Mouse (Mus musculus) left cerebral cortex, postnatal 25 days (tissue): Measurements from ENCODE around the gene Ifitm5. TPM values are rescaled to one million over a fixed set of nuclear protein-coding genes. Genes with fewer than 3 reads are reported as not detected.

Source experiments
- DNase-seq, 2 experiments: peaks; one replicate each; pipeline ENCODE4 v3.0.0; 2022; ENCODE audit warnings: low spot score in 2 of 2, mixed read lengths in 1 of 2
- intact Hi-C: fragments of 180-260 bp; cut with DNase I; formaldehyde crosslinking; loops from one replicate; pipeline ENCODE4 v1.15.1; 2025
- total RNA-seq, 2 experiments: library from RNA; stranded (reverse); gene quantifications; 2 replicates each; pipeline ENCODE4 v1.2.3; 2021

Ifitm5 gene
- total RNA-seq, 2 experiments from 2014 or later, result not detected

- no peak for DNase-seq
- intact Hi-C loops, result no loop called here
Measured at GRCm38 (mm10) chr7:140967862-140968591, 17.9 kb upstream of the Ifitm5 start.

- DNase-seq, result no peak
- intact Hi-C loops, result no loop called here
Measured at GRCm38 (mm10) chr7:140966921-140967320, 16.8 kb upstream of the Ifitm5 start, which contains the start of gene Ifitm1. Ifitm1 (plus strand) TSS chr7:140967221.

DNA sequence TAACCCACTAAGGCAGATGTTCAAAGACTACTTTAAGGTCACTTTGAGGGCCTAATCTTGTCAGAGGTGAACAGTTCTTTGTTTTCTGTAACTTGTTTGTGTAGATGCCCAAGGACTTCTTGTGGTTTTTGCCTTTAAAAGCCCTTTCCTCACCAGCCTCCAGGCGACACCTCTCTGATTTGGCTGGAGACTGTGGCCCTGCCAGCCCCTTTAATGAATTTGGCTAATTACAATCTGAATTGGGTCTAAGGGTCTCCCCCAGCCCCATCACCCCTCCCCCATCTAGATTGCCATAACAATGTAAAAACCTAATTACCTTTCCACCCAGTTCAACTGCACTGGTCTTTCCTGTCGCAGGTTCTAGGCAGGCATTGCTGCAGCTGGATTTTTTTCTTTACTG, 12.6 kb upstream of the Ifitm5 start:
- intact Hi-C loops, result no loop called here
- no peak for DNase-seq

DNA sequence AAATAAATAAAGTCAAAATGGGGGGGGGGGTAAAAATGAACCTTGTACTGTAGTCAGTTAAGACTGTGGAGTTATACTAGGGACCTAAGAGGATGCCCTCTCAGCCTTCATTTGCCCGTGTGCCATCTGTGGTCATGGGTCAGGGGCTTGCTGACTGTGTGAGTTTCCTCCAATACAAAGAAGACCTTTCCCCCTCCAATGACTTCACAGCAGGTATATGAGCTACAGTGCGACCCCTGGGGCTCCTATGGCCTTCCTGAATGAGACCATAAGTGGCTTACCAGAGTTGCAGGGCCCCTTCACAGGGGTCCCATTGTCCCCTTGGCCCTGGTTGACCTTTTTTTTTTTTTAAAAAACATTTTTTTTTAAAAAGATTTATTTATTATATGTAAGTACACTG, 11.3 kb upstream of the Ifitm5 start:
- DNase-seq, result no peak
- intact Hi-C loops, result no loop called here

DNA sequence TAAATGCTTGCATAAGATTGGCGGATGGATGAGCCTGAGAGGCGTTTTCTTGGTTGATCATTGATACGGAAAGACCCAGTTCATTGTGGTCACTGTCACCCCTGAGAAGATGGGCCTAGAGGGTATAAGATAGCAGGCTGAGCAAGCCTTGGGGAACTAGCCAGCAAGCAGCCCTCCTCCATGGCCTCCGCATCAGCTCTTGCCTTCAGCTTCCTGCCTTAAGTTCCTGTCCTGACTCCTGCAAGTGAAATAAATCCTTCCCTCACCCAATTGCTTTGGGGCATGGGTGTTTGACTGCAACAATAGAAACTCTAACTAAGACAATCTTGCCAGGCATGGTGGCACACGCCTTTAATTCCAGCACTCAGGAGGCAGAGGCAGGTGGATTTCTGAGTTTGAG, 9.9 kb upstream of the Ifitm5 start:
- DNase-seq, result no peak
- intact Hi-C loops, result no loop called here

DNA sequence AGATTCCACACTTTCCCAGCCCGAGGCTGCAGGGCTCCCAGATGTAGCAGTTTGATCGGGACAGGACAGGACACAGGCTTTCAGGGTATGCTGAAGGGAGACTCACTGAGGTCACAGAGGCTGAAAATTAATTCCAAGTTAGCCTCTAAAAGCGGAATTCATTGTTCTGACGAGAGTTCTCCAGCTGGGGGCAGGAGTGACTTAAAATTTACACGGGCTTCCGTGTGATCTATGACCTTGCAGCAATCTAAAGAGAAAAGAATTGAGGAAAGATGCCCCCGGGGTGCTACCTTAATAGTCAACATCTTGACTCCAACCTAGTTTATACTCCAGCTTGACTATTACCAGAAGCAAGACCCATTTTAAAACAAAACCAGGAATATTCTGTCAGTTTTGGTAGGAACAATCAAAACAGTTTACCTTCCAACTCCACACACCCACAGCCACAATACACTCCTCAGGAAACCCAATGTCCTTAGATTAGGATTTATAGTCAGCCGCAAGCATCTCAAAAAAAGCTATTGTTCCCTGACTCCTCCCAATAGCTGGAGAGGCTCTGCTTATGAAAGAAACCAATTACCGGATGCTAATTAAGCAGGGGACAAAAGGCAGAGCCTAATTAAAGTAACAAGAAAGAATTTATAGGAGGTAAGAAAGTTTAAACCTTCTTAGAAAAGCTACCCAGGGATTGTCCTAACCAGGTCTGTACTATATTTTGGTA, 9.2 kb upstream of the Ifitm5 start:
- peak; percentile 10 to 16 for DNase-seq
- intact Hi-C loops, result loop anchor here (1.0 to 5.0 kb wide), 2 partner anchors 48 to 89 kb away; no protein-coding TSS in a partner anchor

DNA sequence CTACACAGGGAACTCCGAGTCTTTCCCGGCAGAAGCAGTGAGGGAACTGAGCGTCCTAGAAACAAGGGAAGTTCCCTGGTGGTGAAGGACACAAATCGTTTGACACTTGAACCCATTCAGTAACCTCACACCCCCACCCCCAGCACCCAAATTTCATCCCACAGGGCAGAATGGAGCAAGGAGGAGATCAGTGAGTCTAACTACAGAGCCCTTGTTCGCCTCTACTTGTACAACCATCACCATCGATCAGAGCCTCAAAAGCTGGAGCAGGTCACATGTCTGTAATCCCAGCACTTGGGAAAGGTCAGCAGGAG, 6.4 kb upstream of the Ifitm5 start:
- DNase-seq, result no peak
- intact Hi-C loops, result loop anchor here (5.0 kb wide), 1 partner anchor 51 kb away; no protein-coding TSS in a partner anchor

- intact Hi-C loops, result loop anchor here (5.0 kb wide), 1 partner anchor 51 kb away; no protein-coding TSS in a partner anchor
- DNase-seq, result peak; percentile 22 to 81
Measured at GRCm38 (mm10) chr7:140955758-140956555, 5.9 kb upstream of the Ifitm5 start, which contains the start of the genes Gm45717 and Ifitm2. Gm45717 (minus strand) TSS chr7:140955937. Ifitm2 (minus strand) TSS chr7:140955987.

GRCm38 (mm10) chr7:140955342-140955741, 5.3 kb upstream of the Ifitm5 start:
- DNase-seq, result no peak
- intact Hi-C loops, result loop anchor here (5.0 kb wide), 1 partner anchor 52 kb away; no protein-coding TSS in a partner anchor

DNA sequence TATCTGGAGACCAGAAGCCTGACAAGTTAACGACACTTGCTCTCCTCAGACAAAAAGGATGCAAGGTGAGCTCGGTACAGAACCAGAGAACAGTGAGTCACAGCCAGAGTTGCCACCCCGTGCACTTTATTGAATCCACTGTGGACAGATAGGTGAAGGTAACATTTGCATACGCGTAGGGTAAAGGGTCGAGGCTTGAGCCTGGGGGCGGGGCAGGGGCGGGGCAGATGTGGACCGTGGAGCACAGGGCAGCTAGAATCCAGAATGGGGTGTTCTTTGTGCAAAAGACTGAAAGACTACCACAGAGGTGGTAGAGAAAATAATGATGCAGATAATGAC, 4.6 kb upstream of the Ifitm5 start:
- DNase-seq, result no peak
- intact Hi-C loops, result loop anchor here (5.0 kb wide), 1 partner anchor 53 kb away; no protein-coding TSS in a partner anchor

GRCm38 (mm10) chr7:140953800-140954732, 4.0 kb upstream of the Ifitm5 start:
- intact Hi-C loops, result no loop called here
- no peak for DNase-seq

- intact Hi-C loops, result no loop called here
- DNase-seq, result no peak
Measured at GRCm38 (mm10) chr7:140953133-140953532, 3.0 kb upstream of the Ifitm5 start.

- intact Hi-C loops, result no loop called here
- no peak for DNase-seq
Measured at GRCm38 (mm10) chr7:140952441-140952840, 2.4 kb upstream of the Ifitm5 start.

DNA sequence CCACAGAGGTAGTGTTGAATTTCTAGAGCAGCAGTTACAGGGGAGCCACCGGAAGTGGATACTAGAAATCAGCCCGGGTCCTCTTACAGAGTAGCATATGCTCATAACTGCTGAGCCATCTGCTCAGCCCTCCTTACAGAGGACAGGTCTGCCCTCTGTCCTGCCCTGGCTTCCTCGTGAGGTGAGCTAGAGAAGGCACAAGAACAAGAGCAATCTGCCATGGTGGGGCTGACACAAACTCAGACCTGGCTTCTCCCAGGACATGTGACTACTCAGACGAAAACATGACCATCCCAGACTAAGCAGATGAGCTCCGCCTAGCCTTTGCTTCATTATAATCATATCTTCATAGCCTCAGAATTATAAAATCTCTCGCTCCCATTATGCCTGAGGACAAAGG, 1.7 kb upstream of the Ifitm5 start:
- intact Hi-C loops, result no loop called here
- no peak for DNase-seq

- DNase-seq, result no peak
- intact Hi-C loops, result no loop called here
Measured at GRCm38 (mm10) chr7:140951051-140951450, 960 bp upstream of the Ifitm5 start.

DNA sequence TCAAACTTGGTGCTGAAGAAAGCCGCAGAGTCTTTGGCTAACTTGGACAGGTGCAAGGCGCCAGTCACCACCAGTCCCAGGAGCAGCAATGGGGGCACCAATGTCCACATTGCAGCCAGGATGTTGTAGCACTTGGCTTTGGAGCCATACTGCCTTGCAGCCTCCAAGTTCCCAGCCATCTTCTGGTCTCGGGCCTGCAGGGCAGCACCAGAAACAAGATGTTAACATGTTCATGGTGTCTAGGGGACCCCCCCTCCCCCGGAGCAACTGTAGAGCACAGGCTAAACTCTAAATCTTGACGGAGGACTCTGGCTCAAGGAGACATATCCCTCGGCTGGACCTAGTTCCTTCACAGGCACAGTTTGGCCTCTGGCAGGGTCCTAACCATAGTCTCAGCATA, 836 bp downstream of the Ifitm5 start:
- no peak for DNase-seq
- intact Hi-C loops, result no loop called here

DNA sequence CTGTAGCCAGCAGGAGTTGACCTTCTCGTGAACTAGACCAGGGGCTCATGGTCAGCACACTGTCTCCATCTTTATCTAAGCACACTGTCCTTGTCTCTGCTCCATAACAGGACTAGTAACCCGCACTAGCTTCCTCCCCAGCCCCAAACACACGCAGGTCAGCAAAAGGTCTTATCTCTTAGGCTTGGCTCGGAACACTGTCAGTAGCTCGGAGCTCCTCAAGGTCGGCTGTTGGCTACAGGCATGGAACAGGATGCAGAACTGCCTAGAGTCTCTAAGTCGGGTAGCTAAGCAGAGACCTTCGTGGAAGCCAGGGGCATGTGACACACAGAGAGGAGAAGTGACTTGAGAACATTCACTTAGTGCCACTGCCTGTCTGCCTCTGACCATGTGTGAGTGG, 1.9 kb downstream of the Ifitm5 start:
- intact Hi-C loops, result no loop called here
- no peak for DNase-seq

DNA sequence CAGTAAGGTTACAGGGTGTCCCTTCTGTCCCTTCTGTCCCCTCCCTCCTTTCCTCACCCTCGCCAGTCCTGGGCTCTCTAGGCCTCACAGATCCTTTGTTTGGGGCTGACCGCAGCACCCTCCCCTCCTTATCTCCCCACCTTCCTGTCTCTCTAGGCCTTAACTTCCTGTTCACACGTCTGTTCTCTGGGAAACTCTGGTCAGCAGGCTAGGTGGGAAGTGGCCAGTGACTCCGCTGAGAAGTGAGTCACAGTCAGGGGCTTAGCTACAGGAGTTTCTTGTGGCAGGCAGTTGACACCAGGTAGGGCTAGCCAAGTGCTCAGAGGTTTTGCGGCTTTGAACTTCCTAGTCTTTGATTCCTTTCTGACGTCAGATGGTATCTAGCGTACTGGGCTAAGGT, 3.1 kb downstream of the Ifitm5 start:
- intact Hi-C loops, result no loop called here
- no peak for DNase-seq

DNA sequence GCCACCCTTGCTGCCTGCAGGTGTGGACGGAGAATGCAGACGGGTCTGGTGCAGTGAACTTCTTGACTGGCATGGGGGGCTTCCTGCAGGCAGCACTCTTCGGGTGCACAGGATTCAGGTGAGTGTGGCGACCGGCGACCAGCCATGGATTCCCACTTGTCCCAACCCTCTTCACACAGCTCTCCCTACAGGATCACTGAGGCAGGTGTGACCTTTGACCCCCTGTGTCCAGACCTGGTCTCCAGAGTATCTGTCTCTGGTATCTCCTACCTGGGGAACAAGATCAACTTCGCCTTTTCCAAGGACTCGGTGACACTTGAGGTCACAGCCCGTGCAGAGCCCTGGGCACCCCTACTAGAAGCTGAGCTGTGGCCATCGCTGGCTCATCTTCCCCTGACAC, 3.8 kb downstream of the Ifitm5 start:
- DNase-seq, result no peak
- intact Hi-C loops, result no loop called here
